Mouse (Mus musculus): ENCODE data around the gene Nkx6-2. TPM values are rescaled to one million over a fixed set of nuclear protein-coding genes. Genes with fewer than 3 reads are reported as not detected.
A peak's percentile ranks its signal among the peaks of the same experiment; 100 is the strongest.

The Nkx6-2 gene
- polyA plus RNA-seq, 1 experiment from 2014 or later = 54.7 TPM

GRCm38 (mm10) chr7:139587919-139588318 lies 5.3 kb upstream of the Nkx6-2 start:
- WGBS = 36% methylated on average over 7 of the region's 7 CpGs
- ATAC-seq (ENCODE audit: low FRiP score) = peak; percentile 6; the same call in 1 of the 2 replicates
- Histone ChIP-seq H3K4me3 (ENCODE audit: low read depth, low read length) (no peak overlapping the region), H3K9ac (ENCODE audit: low read length) (no peak overlapping the region), H3K27me3 (ENCODE audit: control insufficient read depth, insufficient read depth, low read length) (peaks cover 65% of the 10 kb centered on the region), H3K27ac (ENCODE audit: low read depth, low read length) (no peak overlapping the region), H3K4me1 (ENCODE audit: control insufficient read depth, insufficient read depth, low read length) (peaks cover 9% of the 10 kb centered on the region; the same call in 1 of the 2 replicates), H3K36me3 (ENCODE audit: control insufficient read depth, insufficient read depth, low read length) (no peaks in the 10 kb centered on the region), H3K9me3 (ENCODE audit: control insufficient read depth, low read length) (no peaks in the 10 kb centered on the region), H3K4me2 (no peak overlapping the region)
- DNase-seq (ENCODE audit: low spot score, missing footprints) = no peak

- Histone ChIP-seq H3K4me2 (peak overlapping the region; percentile 59), H3K27me3 (ENCODE audit: control insufficient read depth, insufficient read depth, low read length) (peaks cover 91% of the 10 kb centered on the region), H3K4me3 (ENCODE audit: low read depth, low read length) (peak overlapping the region; percentile 44), H3K9ac (ENCODE audit: low read length) (peak overlapping the region; percentile 55; the same call in 1 of the 2 replicates), H3K27ac (ENCODE audit: low read depth, low read length) (no peak overlapping the region), H3K36me3 (ENCODE audit: control insufficient read depth, insufficient read depth, low read length) (no peaks in the 10 kb centered on the region), H3K4me1 (ENCODE audit: control insufficient read depth, insufficient read depth, low read length) (peaks cover 24% of the 10 kb centered on the region), H3K9me3 (ENCODE audit: control insufficient read depth, low read length) (no peaks in the 10 kb centered on the region)
- DNase-seq (ENCODE audit: low spot score, missing footprints) (peak; percentile 92), ATAC-seq (ENCODE audit: low FRiP score) (no peak)
- 1% methylated on average over 29 of the region's 29 CpGs for WGBS
Observed at GRCm38 (mm10) chr7:139585183-139585821, 2.7 kb upstream of the Nkx6-2 start.

- peaks cover 24% of the 10 kb centered on the region for H3K4me1 ChIP-seq (ENCODE audit: control insufficient read depth, insufficient read depth, low read length)
- H3K4me2 ChIP-seq = peak overlapping the region; percentile 59
- whole genome bisulfite sequencing = 1% methylated on average over 53 of the region's 53 CpGs
- peak overlapping the region; percentile 55; the same call in 1 of the 2 replicates for H3K9ac ChIP-seq (ENCODE audit: low read length)
- DNase-seq (ENCODE audit: low spot score, missing footprints) (peak; percentile 97), ATAC-seq (ENCODE audit: low FRiP score) (no peak)
- H3K27me3 ChIP-seq (ENCODE audit: control insufficient read depth, insufficient read depth, low read length) = peaks cover 94% of the 10 kb centered on the region
- H3K4me3 ChIP-seq (ENCODE audit: low read depth, low read length) = peak overlapping the region; percentile 44
- no peaks in the 10 kb centered on the region for H3K9me3 ChIP-seq (ENCODE audit: control insufficient read depth, low read length)
- no peaks in the 10 kb centered on the region for H3K36me3 ChIP-seq (ENCODE audit: control insufficient read depth, insufficient read depth, low read length)
- no peak overlapping the region for H3K27ac ChIP-seq (ENCODE audit: low read depth, low read length)
Observed at GRCm38 (mm10) chr7:139584221-139585175, 1.9 kb upstream of the Nkx6-2 start.

- no peak overlapping the region for H3K27ac ChIP-seq (ENCODE audit: low read depth, low read length)
Observed at GRCm38 (mm10) chr7:139583094-139583737, 619 bp upstream of the Nkx6-2 start.

GRCm38 (mm10) chr7:139581801-139582571 lies 611 bp downstream of the Nkx6-2 start:
- peak overlapping the region; percentile 59 for H3K4me2 ChIP-seq
- ATAC-seq (ENCODE audit: low FRiP score) (peak; percentile 54), DNase-seq (ENCODE audit: low spot score, missing footprints) (peak; percentile 95)
- H3K27ac ChIP-seq (ENCODE audit: low read depth, low read length) = peak overlapping the region; percentile 17
- H3K9ac ChIP-seq (ENCODE audit: low read length) = peak overlapping the region; percentile 65
- H3K4me3 ChIP-seq (ENCODE audit: low read depth, low read length) = peak overlapping the region; percentile 44
- H3K36me3 ChIP-seq (ENCODE audit: control insufficient read depth, insufficient read depth, low read length) = no peaks in the 10 kb centered on the region
- WGBS = under 1% methylated on average over 79 of the region's 82 CpGs
- peaks cover 22% of the 10 kb centered on the region for H3K4me1 ChIP-seq (ENCODE audit: control insufficient read depth, insufficient read depth, low read length)
- no peaks in the 10 kb centered on the region for H3K9me3 ChIP-seq (ENCODE audit: control insufficient read depth, low read length)
- H3K27me3 ChIP-seq (ENCODE audit: control insufficient read depth, insufficient read depth, low read length) = peaks cover 98% of the 10 kb centered on the region

More at GRCm38 (mm10) chr7:139583094-139583737, 619 bp upstream of the Nkx6-2 start:
- Histone ChIP-seq H3K36me3 (ENCODE audit: control insufficient read depth, insufficient read depth, low read length) (no peaks in the 10 kb centered on the region), H3K27me3 (ENCODE audit: control insufficient read depth, insufficient read depth, low read length) (peaks cover 98% of the 10 kb centered on the region), H3K4me2 (peak overlapping the region; percentile 59), H3K4me3 (ENCODE audit: low read depth, low read length) (peak overlapping the region; percentile 44), H3K4me1 (ENCODE audit: control insufficient read depth, insufficient read depth, low read length) (peaks cover 24% of the 10 kb centered on the region), H3K9ac (ENCODE audit: low read length) (no peak overlapping the region), H3K9me3 (ENCODE audit: control insufficient read depth, low read length) (no peaks in the 10 kb centered on the region)
- DNase-seq (ENCODE audit: low spot score, missing footprints) (peak; percentile 95), ATAC-seq (ENCODE audit: low FRiP score) (0 out of 2 replicates have a peak, but pooled peaks have one; percentile 37)
- WGBS = 8% methylated on average over 17 of the region's 17 CpGs

GRCm38 (mm10) chr7:139580851-139581775 lies 1.5 kb downstream of the Nkx6-2 start:
- peaks cover 89% of the 10 kb centered on the region for H3K27me3 ChIP-seq (ENCODE audit: control insufficient read depth, insufficient read depth, low read length)
- no peak overlapping the region; the same call in 1 of the 2 replicates for H3K27ac ChIP-seq (ENCODE audit: low read depth, low read length)
- H3K4me2 ChIP-seq = peak overlapping the region; percentile 59
- H3K36me3 ChIP-seq (ENCODE audit: control insufficient read depth, insufficient read depth, low read length) = no peaks in the 10 kb centered on the region
- peak overlapping the region; percentile 44 for H3K4me3 ChIP-seq (ENCODE audit: low read depth, low read length)
- 1% methylated on average over 78 of the region's 78 CpGs for WGBS
- H3K9me3 ChIP-seq (ENCODE audit: control insufficient read depth, low read length) = no peaks in the 10 kb centered on the region
- ATAC-seq (ENCODE audit: low FRiP score) (no peak), DNase-seq (ENCODE audit: low spot score, missing footprints) (peak; percentile 97)
- H3K4me1 ChIP-seq (ENCODE audit: control insufficient read depth, insufficient read depth, low read length) = peaks cover 22% of the 10 kb centered on the region
- H3K9ac ChIP-seq (ENCODE audit: low read length) = peak overlapping the region; percentile 65

- no peak for ATAC-seq (ENCODE audit: low FRiP score)
- no peaks in the 10 kb centered on the region for H3K36me3 ChIP-seq (ENCODE audit: control insufficient read depth, insufficient read depth, low read length)
- peak overlapping the region; percentile 65; the same call in 1 of the 2 replicates for H3K9ac ChIP-seq (ENCODE audit: low read length)
- no peaks in the 10 kb centered on the region for H3K9me3 ChIP-seq (ENCODE audit: control insufficient read depth, low read length)
- peak overlapping the region; percentile 44 for H3K4me3 ChIP-seq (ENCODE audit: low read depth, low read length)
- peaks cover 72% of the 10 kb centered on the region for H3K27me3 ChIP-seq (ENCODE audit: control insufficient read depth, insufficient read depth, low read length)
- no peak overlapping the region; the same call in 1 of the 2 replicates for H3K27ac ChIP-seq (ENCODE audit: low read depth, low read length)
- H3K4me2 ChIP-seq = peak overlapping the region; percentile 59
- 49% methylated on average over 21 of the region's 21 CpGs for WGBS
- no peak for DNase-seq (ENCODE audit: low spot score, missing footprints)
- H3K4me1 ChIP-seq (ENCODE audit: control insufficient read depth, insufficient read depth, low read length) = peaks cover 17% of the 10 kb centered on the region
Observed at GRCm38 (mm10) chr7:139579261-139579905, 3.2 kb downstream of the Nkx6-2 start.

Data from midbrain, embryonic 11.5 days (tissue).